Comparison of ENCODE assay signal across 9 mouse cellular contexts in genomic region chr6:88731211-88731751, GRCm38 (mm10). TPM values are rescaled to one million over a fixed set of nuclear protein-coding genes. Genes with fewer than 3 reads are reported as not detected.
DNase-seq lines count a peak whose midpoint lies in the region; ATAC-seq and TF ChIP-seq lines count a peak whose summit lies in the region.
"Had no signal": no experiment of that assay in that cellular context is flagged by ENCODE, and none has a peak within 500 bp of the region (broad histone marks: within the 10 kb centered on the region; RNA-seq: fewer than 3 reads in every experiment).

No protein-coding gene starts in this region.

- no peak for TF ChIP-seq POLR2A in testis, adult 2 months (IDR thresholded peaks at IDR 0.05; ENCODE audit: control insufficient read depth, low read depth, low read length)

- peak; percentile 30 for ATAC-seq in lung, postnatal 0 days

- H3K4me1 ChIP-seq in testis, adult 2 months (ENCODE audit: control insufficient read depth, insufficient read depth, low read length), result peaks cover 5% of the 10 kb centered on the region; the same call in 1 of the 2 replicates
- H3K4me1 ChIP-seq in lung, postnatal 0 days (ENCODE audit: insufficient read depth, low read depth, low read length), result peaks cover 11% of the 10 kb centered on the region; the same call in 1 of the 2 replicates

- H3K4me3 ChIP-seq in testis, adult 2 months (ENCODE audit: control insufficient read depth, low read depth, low read length), result no peak overlapping the region
- H3K4me3 ChIP-seq in lung, postnatal 0 days (ENCODE audit: low read depth, low read length), result no peak overlapping the region

- DNase-seq in frontal cortex, adult 2 months (ENCODE audit: extremely low spot score in 1 of 2, low spot score in 1 of 2), result peak; percentile 62 to 76
- no peak for DNase-seq in frontal cortex, postnatal 25 days (ENCODE audit: low spot score in 2 of 2)
- DNase-seq in testis, postnatal 14 days (ENCODE audit: low spot score), result no peak
- DNase-seq in lung, postnatal 0 days (ENCODE audit: low spot score), result no peak
- DNase-seq in thymus, postnatal 14 days, result no peak
- DNase-seq in kidney, postnatal 4 days, result no peak
- no peak for DNase-seq in urinary bladder, postnatal 4 days (ENCODE audit: low spot score in 2 of 2)
- DNase-seq: thymus, postnatal 36 days had no signal

- no peak for TF ChIP-seq CTCF in testis, adult 2 months (IDR thresholded peaks at IDR 0.05; ENCODE audit: control insufficient read depth, insufficient read depth, insufficient replicate concordance, low read depth, low read length)
- no peak for TF ChIP-seq CTCF in lung, postnatal 0 days (IDR thresholded peaks at IDR 0.05)

- H3K9ac ChIP-seq in lung, postnatal 0 days (replicated peaks; ENCODE audit: low read depth), result no peak overlapping the region

- peaks cover 3% of the 10 kb centered on the region for H3K36me3 ChIP-seq in testis, adult 2 months (ENCODE audit: control insufficient read depth, insufficient read depth, low read length)
- H3K36me3 ChIP-seq in lung, postnatal 0 days (ENCODE audit: insufficient read depth, low read length), result no peaks in the 10 kb centered on the region

- H3K27ac ChIP-seq in testis, adult 2 months (ENCODE audit: control insufficient read depth, insufficient read depth, low read depth, low read length), result peak overlapping the region; percentile 21
- H3K27ac ChIP-seq in lung, postnatal 0 days (ENCODE audit: low read length), result no peak overlapping the region

- WGBS in lung, postnatal 0 days, result 60% methylated on average over 11 of the region's 11 CpGs

- TF ChIP-seq EP300 in lung, postnatal 0 days (IDR thresholded peaks at IDR 0.05), result no peak

- H3K27me3 ChIP-seq in testis, adult 2 months (ENCODE audit: control insufficient read depth, insufficient read depth, low read length), result no peaks in the 10 kb centered on the region
- H3K27me3 ChIP-seq in lung, postnatal 0 days (replicated peaks; ENCODE audit: insufficient read depth, low read length), result no peaks in the 10 kb centered on the region

- no peaks in the 10 kb centered on the region for H3K9me3 ChIP-seq in lung, postnatal 0 days (ENCODE audit: low read length)

- H3K4me2 ChIP-seq in lung, postnatal 0 days (replicated peaks; ENCODE audit: low read depth, low read length), result no peak overlapping the region

RNA-seq across cellular contexts. Expression of gene Mgll, which starts 7.1 kb away (rescaled TPM):
- 167 and 189 TPM in 2 replicates for polyA plus RNA-seq in frontal cortex, adult 2 months (2012; rRNA removed)
- polyA plus RNA-seq in testis, adult 2 months (2012; rRNA removed), result 38.5 and 47.2 TPM in 2 replicates
- 123 and 131 TPM in 2 replicates for polyA plus RNA-seq in lung, postnatal 0 days (2015; fragmentation: Nextera tagmentation; extraction: Ambion mirVana)

Comparison
In these comparisons a context has a peak if more than half of its experiments do, and no peak if none do; other contexts are left out.
1. DNase-seq: peak in frontal cortex, adult 2 months (2 of 2); none in frontal cortex, postnatal 25 days (0 of 2), testis, postnatal 14 days (single experiment), lung, postnatal 0 days (single experiment), thymus, postnatal 14 days (single experiment), kidney, postnatal 4 days (0 of 2) and urinary bladder, postnatal 4 days (0 of 2).